Mouse (Mus musculus) CD4-positive, CD25-positive, alpha-beta regulatory T cell, adult 2 months (primary cell): ENCODE data around the gene Slc13a4.

Experiments used
- DNase-seq: peaks from one replicate; pipeline ENCODE4 v3.0.0-alpha.2; 2012; ENCODE audit warnings: low read depth, low spot score

The Slc13a4 gene

GRCm38 (mm10) chr6:35256691-35257090, 51.2 kb downstream of the Slc13a4 start:
- DNase-seq, result no peak

GRCm38 (mm10) chr6:35255017-35255416, 52.9 kb downstream of the Slc13a4 start:
- no peak for DNase-seq

DNA sequence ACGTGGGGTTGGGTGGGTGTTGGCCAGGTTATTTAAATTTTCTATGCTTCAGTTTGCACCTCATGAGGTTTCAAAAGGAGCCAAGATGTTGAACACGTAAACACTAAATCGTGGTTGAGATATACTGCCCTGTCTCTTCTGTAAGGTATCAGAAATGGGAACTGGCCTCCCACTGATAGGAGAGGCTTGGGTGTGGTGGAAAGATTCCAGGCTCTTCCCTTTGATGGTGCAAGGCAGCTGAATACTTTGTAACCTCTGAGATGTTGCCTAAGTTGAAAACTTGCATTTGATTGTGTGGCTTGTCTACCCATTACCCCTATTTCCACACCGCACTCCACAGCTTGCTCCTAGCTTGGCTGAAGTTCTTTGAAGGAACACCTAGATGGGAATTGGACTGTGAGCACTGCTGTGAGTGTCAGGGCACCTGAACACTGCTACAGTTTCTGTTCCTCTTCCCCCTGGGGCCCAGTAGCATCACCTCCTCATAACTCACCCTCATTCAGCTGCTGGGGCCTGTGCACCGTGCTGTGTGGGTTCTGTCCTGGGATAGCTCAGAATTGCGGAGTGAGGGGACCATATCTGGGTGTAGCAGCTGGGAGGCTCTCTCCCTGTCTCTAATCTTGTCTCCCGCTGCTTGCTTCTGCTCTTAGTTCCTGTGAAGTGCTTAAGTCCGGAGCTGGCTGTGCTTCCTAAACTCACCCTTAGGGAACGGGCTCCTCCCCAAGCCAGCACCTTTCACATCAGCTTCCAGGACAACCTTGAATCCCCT, 53.6 kb downstream of the Slc13a4 start:
- no peak for DNase-seq

- DNase-seq, result no peak
These were observed 54.5 kb downstream of the Slc13a4 start for GRCm38 (mm10) chr6:35253474-35253873.

DNA sequence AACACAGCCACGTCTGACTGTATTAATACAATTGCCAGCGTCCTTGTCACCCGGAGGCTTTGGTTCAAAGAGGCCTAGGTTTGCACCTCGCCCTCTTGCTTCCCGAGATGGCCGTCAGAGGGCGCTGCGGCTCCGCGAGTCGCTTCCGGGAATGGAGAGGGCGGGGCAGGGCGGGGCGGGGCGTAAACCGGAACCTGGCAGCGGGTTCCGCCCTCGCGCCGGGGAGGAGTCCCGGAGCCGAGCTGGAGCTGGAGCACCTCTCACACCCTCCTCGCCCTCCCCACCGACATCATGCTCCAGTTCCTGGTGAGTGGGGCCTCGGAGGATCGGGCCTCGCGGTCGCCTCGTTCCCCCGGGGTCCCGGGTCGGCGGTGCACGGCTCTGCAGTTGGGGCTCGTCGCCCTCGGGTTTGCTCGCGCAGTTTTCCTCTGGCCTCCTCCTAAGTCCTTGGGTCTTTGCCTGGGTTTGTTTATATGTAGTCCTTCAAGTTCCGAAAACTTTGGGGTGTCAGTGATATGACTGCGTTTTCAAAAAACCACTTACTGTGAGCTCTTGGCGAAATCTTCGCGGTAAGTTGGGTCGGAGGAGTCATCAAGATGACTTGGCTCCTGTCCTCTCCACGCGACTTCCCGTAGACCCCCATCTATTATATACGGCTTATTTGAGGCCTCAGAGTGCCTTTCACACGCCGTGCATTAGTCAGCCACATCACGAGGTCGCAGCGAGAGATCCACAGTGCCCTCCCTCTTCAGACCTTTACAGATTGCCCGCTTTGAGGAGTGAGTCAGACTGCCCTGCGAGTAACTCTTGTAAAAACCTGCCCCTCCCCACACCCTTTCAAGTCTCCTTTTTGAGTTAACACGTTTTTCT, 55.2 kb downstream of the Slc13a4 start:
- peak; percentile 95 for DNase-seq

DNA sequence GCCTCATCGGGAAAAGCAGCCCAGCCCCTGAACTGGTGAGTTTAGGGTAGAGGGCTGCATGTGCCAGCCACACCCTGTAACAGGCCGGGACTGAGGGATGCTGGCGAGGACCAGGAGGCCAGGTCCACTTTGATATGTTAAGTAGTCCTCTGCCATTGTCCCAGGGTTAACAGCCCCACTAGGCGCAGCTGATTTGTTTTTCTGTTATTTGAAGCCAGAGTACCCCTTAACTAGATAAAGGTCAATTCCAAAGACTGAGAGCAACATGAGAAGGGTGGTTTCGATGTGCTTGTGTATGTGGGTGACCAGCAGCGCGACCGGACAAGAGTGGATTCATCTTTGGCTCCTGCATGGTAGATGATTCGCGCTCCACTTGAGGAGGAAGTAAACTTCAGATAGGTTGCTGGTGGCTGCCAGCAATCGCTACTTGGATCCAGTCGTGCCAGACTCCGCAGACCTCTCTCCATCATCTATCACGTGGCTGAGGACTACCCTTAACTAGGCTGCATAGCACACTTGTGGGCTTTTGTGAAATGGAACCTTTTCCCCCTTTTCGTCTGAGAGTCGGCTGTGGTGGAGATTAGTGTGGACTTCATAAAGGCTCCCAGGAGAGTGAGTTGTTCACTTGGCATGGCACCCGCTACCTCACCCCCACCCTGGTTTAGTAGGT, 56.0 kb downstream of the Slc13a4 start:
- no peak for DNase-seq

- peak; percentile 55 for DNase-seq
These were observed 62.8 kb downstream of the Slc13a4 start for GRCm38 (mm10) chr6:35245086-35245485.

DNA sequence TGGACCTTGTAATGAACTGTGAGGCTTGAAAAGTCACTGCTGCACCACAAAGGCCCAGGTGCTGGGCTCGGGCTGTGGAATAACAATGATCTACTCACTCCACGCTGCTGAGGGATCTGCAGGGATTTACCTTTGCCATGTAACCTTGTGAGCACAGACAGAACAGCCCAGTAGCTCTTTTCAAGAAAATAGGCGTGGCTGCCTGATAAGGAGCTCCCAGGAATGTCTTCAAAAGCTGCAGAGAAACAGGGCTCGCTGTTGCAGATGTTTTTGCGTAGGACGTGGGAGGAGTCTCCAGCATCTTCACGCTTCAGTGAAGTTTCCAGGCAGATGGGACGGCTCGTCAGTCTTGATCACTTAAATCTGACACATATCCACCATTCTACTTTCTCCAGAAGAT, 63.9 kb downstream of the Slc13a4 start:
- DNase-seq, result no peak

DNA sequence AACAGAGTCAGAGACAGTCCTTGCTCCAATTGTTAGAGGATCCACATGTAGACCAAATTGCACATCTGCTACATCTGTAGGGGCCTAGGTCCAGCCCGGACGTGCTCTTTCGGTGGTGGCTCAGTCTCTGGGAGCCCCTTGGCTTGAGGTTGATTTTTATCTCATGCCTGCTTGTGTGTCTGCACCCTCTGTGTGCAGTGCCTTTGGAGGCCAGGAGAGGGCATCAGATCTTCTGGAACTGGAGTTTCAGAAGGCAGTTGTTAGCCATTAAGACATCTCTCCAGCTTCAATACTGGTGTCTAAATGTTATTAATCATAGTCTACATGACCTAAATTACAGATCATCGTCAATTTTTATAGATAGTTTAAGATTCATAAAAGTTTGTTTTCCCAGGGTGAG, 64.7 kb downstream of the Slc13a4 start:
- no peak for DNase-seq

GRCm38 (mm10) chr6:35236108-35236785, 71.7 kb downstream of the Slc13a4 start:
- no peak for DNase-seq

DNA sequence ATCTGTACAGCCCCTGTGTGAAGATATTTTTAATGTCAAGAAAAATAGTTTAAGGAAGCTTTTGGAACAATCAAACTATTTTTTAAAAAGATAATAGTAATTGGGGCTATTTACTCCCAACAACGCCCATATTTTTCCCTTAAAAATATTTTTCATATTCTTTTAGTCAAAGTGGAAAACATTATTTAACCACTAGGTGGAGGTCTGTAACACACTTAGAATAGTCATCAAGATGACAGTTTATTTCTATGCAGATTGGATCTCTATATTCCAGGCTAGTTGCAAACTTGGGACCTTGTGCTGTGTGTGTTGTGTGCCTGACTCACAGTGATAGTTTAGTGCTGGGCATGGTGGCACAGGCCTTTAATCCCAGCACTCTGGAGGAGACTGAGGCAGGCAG, 78.5 kb downstream of the Slc13a4 start:
- DNase-seq, result no peak

DNA sequence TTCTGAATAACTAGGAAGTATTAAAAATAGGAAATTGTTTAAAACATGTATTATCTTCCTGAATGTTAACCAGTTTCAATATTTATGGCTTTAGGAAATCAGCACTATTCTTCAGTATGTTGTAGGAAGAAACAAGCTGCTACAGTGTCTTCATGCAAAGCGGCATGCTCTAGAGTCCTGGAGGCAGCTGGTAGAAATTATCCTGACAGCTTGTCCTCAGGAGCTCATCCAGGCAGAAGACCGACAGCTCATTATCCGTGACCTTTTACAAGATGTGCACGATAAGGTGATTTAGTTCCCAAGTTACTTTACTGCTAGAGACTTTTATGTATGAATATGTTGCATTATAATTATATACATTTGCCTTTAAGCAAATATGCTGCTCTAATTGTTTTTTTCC, 82.2 kb downstream of the Slc13a4 start:
- no peak for DNase-seq
